Mouse (Mus musculus) heart, adult 2 months (tissue): Measurements from ENCODE around the gene Srrd.

ENCODE experiments used
- CTCF ChIP-seq: fragments of 200-600 bp; IDR thresholded peaks from 2 replicates; pipeline ENCODE4 v1.8.1; 2022; ENCODE audit warnings: antibody characterized with exemption, mild to moderate bottlenecking, moderate library complexity
- EP300 ChIP-seq: fragments of 200-500 bp; IDR thresholded peaks from 2 replicates; pipeline ENCODE4 v1.6.1; 2011; ENCODE audit warnings: low read depth, low read length, control low read depth; ENCODE audit not compliant: insufficient read depth
- POLR2A ChIP-seq: fragments of 200-500 bp; IDR thresholded peaks from 2 replicates; pipeline ENCODE4 v1.6.1; 2011; ENCODE audit warnings: mild to moderate bottlenecking, low read depth, low read length, control low read depth; ENCODE audit not compliant: insufficient read depth

- TF ChIP-seq CTCF = no peak
- TF ChIP-seq POLR2A = no peak
- no peak for TF ChIP-seq EP300
These were observed 12.9 kb downstream of the Srrd start for GRCm38 (mm10) chr5:112329805-112330564.
